Mouse (Mus musculus): ENCODE measurements around the gene Gm10271. TPM values are rescaled to one million over a fixed set of nuclear protein-coding genes. Genes with fewer than 3 reads are reported as not detected.
A peak's percentile ranks its signal among the peaks of the same experiment; 100 is the strongest.

The Gm10271 gene
- polyA plus RNA-seq, 1 experiment from 2014 or later = not detected

- WGBS (ENCODE audit: insufficient replicate concordance) = 75% methylated on average over 5 of the region's 5 CpGs
- no peaks in the 10 kb centered on the region for H3K36me3 ChIP-seq (ENCODE audit: control insufficient read depth, insufficient read depth, low read length)
- H3K9ac ChIP-seq (ENCODE audit: low read depth, low read length) = no peak overlapping the region
- no peak overlapping the region for H3K4me2 ChIP-seq
- no peak overlapping the region for H3K4me3 ChIP-seq (ENCODE audit: low read depth, low read length)
- 0 out of 2 replicates have a peak, but pooled peaks cover 2% of the 10 kb centered on the region for H3K4me1 ChIP-seq (ENCODE audit: control insufficient read depth, insufficient read depth, low read length)
- no peak overlapping the region for H3K27ac ChIP-seq (ENCODE audit: low read depth, low read length)
- H3K9me3 ChIP-seq (replicated peaks; ENCODE audit: control insufficient read depth, low read length) = no peaks in the 10 kb centered on the region
- H3K27me3 ChIP-seq (ENCODE audit: control insufficient read depth, insufficient read depth, low read length) = no peaks in the 10 kb centered on the region
- ATAC-seq (replicated peaks; ENCODE audit: insufficient number of reproducible peaks, low FRiP score, low TSS enrichment) = no peak
Observed at GRCm38 (mm10) chr10:117004695-117005094, 32.3 kb upstream of the Gm10271 start.

GRCm38 (mm10) chr10:117000975-117001374 lies 28.6 kb upstream of the Gm10271 start:
- WGBS (ENCODE audit: insufficient replicate concordance) = 47% methylated on average over 12 of the region's 12 CpGs
- peaks cover 10% of the 10 kb centered on the region for H3K4me1 ChIP-seq (ENCODE audit: control insufficient read depth, insufficient read depth, low read length)
- peak overlapping the region; percentile 9; the same call in 1 of the 2 replicates for H3K4me2 ChIP-seq
- H3K4me3 ChIP-seq (ENCODE audit: low read depth, low read length) = no peak overlapping the region
- no peaks in the 10 kb centered on the region for H3K27me3 ChIP-seq (ENCODE audit: control insufficient read depth, insufficient read depth, low read length)
- no peaks in the 10 kb centered on the region for H3K36me3 ChIP-seq (ENCODE audit: control insufficient read depth, insufficient read depth, low read length)
- H3K27ac ChIP-seq (ENCODE audit: low read depth, low read length) = no peak overlapping the region
- no peaks in the 10 kb centered on the region for H3K9me3 ChIP-seq (replicated peaks; ENCODE audit: control insufficient read depth, low read length)
- H3K9ac ChIP-seq (ENCODE audit: low read depth, low read length) = 0 out of 2 replicates have a peak overlapping the region, but pooled peaks have one; percentile 30
- ATAC-seq (replicated peaks; ENCODE audit: insufficient number of reproducible peaks, low FRiP score, low TSS enrichment) = no peak

DNA sequence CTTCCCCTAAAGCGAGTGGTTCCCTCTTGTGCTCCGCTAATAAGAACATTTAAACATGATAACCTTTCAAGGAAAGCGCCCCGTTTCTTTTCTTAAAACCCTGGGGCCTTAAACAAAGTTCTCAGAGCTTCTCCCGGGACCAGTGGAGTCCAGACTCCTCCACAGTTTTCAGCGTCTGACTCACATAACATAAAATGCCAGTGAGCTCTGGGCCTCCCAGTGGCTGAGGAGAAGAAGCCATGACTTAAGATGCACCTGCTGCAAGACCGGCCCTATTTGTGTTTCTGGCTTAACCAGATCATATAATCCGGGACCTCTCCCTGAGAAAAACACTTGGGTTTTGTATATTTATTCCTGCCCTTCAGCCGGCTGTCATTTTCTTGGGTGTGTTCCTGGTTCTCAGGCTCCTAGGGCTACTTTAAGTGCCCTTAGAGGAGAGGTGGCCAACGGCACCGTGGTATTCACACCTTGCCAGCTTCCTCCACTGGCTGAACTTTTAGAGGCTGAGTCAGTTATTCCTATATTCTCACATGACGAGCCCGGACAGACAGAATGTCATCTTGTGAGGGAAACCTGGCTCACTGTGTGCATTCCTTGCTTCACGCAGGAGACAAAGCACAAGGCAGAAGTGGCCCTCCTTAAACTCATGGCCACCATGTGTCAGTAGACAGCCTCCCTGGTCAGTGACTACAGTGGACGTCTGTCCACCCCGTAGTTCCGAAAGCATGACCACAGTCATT lies 26.5 kb upstream of the Gm10271 start:
- ATAC-seq (replicated peaks; ENCODE audit: insufficient number of reproducible peaks, low FRiP score, low TSS enrichment) = no peak
- Histone ChIP-seq H3K36me3 (ENCODE audit: control insufficient read depth, insufficient read depth, low read length) (no peaks in the 10 kb centered on the region), H3K4me3 (ENCODE audit: low read depth, low read length) (no peak overlapping the region), H3K9ac (ENCODE audit: low read depth, low read length) (no peak overlapping the region), H3K4me2 (no peak overlapping the region), H3K4me1 (ENCODE audit: control insufficient read depth, insufficient read depth, low read length) (peaks cover 14% of the 10 kb centered on the region), H3K27me3 (ENCODE audit: control insufficient read depth, insufficient read depth, low read length) (no peaks in the 10 kb centered on the region), H3K27ac (ENCODE audit: low read depth, low read length) (no peak overlapping the region), H3K9me3 (replicated peaks; ENCODE audit: control insufficient read depth, low read length) (no peaks in the 10 kb centered on the region)
- WGBS (ENCODE audit: insufficient replicate concordance) = 77% methylated on average over 17 of the region's 17 CpGs

DNA sequence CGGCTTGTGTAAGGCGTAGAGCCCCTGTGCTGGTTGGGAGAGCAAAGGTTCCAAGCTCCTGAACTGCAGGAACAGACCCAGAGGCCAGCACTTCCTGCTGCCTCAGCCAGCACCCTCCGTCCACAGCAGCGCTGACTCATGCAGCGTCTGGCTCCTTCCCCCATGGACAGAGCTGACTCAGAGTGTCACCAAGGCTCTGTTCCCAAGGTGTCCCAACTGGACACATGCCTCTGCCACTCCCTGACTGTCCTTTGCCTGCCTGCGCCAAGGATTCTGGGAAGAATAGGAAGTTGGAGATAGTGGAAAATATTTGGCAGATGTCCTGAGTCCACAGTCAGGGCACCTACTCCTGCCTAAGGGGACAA lies 23.8 kb upstream of the Gm10271 start:
- peaks cover 14% of the 10 kb centered on the region for H3K4me1 ChIP-seq (ENCODE audit: control insufficient read depth, insufficient read depth, low read length)
- no peaks in the 10 kb centered on the region for H3K9me3 ChIP-seq (replicated peaks; ENCODE audit: control insufficient read depth, low read length)
- 0 out of 2 replicates have a peak overlapping the region, but pooled peaks have one; percentile 3 for H3K9ac ChIP-seq (ENCODE audit: low read depth, low read length)
- 0 out of 2 replicates have a peak, but pooled peaks have one; percentile 57 for ATAC-seq (replicated peaks; ENCODE audit: insufficient number of reproducible peaks, low FRiP score, low TSS enrichment)
- 37% methylated on average over 6 of the region's 6 CpGs for WGBS (ENCODE audit: insufficient replicate concordance)
- H3K36me3 ChIP-seq (ENCODE audit: control insufficient read depth, insufficient read depth, low read length) = no peaks in the 10 kb centered on the region
- H3K4me2 ChIP-seq = no peak overlapping the region
- H3K27me3 ChIP-seq (ENCODE audit: control insufficient read depth, insufficient read depth, low read length) = no peaks in the 10 kb centered on the region
- no peak overlapping the region for H3K27ac ChIP-seq (ENCODE audit: low read depth, low read length)
- H3K4me3 ChIP-seq (ENCODE audit: low read depth, low read length) = no peak overlapping the region

- Histone ChIP-seq H3K9me3 (replicated peaks; ENCODE audit: control insufficient read depth, low read length) (no peaks in the 10 kb centered on the region), H3K9ac (ENCODE audit: low read depth, low read length) (no peak overlapping the region), H3K36me3 (ENCODE audit: control insufficient read depth, insufficient read depth, low read length) (no peaks in the 10 kb centered on the region), H3K27ac (ENCODE audit: low read depth, low read length) (no peak overlapping the region), H3K4me3 (ENCODE audit: low read depth, low read length) (no peak overlapping the region), H3K4me1 (ENCODE audit: control insufficient read depth, insufficient read depth, low read length) (peaks cover 14% of the 10 kb centered on the region), H3K4me2 (no peak overlapping the region), H3K27me3 (ENCODE audit: control insufficient read depth, insufficient read depth, low read length) (no peaks in the 10 kb centered on the region)
- WGBS (ENCODE audit: insufficient replicate concordance) = 61% methylated on average over 6 of the region's 6 CpGs
- no peak for ATAC-seq (replicated peaks; ENCODE audit: insufficient number of reproducible peaks, low FRiP score, low TSS enrichment)
Observed at GRCm38 (mm10) chr10:116995584-116996235, 23.3 kb upstream of the Gm10271 start.

GRCm38 (mm10) chr10:116995162-116995561 lies 22.8 kb upstream of the Gm10271 start:
- H3K27me3 ChIP-seq (ENCODE audit: control insufficient read depth, insufficient read depth, low read length) = no peaks in the 10 kb centered on the region
- H3K9me3 ChIP-seq (replicated peaks; ENCODE audit: control insufficient read depth, low read length) = no peaks in the 10 kb centered on the region
- no peak overlapping the region for H3K4me3 ChIP-seq (ENCODE audit: low read depth, low read length)
- H3K4me1 ChIP-seq (ENCODE audit: control insufficient read depth, insufficient read depth, low read length) = peaks cover 14% of the 10 kb centered on the region
- 77% methylated on average over 5 of the region's 5 CpGs for WGBS (ENCODE audit: insufficient replicate concordance)
- H3K4me2 ChIP-seq = no peak overlapping the region
- no peak overlapping the region for H3K9ac ChIP-seq (ENCODE audit: low read depth, low read length)
- H3K27ac ChIP-seq (ENCODE audit: low read depth, low read length) = no peak overlapping the region
- no peak for ATAC-seq (replicated peaks; ENCODE audit: insufficient number of reproducible peaks, low FRiP score, low TSS enrichment)
- no peaks in the 10 kb centered on the region for H3K36me3 ChIP-seq (ENCODE audit: control insufficient read depth, insufficient read depth, low read length)

- H3K36me3 ChIP-seq (ENCODE audit: control insufficient read depth, insufficient read depth, low read length) = no peaks in the 10 kb centered on the region
- no peaks in the 10 kb centered on the region for H3K27me3 ChIP-seq (ENCODE audit: control insufficient read depth, insufficient read depth, low read length)
- no peak overlapping the region for H3K4me3 ChIP-seq (ENCODE audit: low read depth, low read length)
- H3K9ac ChIP-seq (ENCODE audit: low read depth, low read length) = no peak overlapping the region
- no peak overlapping the region for H3K27ac ChIP-seq (ENCODE audit: low read depth, low read length)
- H3K9me3 ChIP-seq (replicated peaks; ENCODE audit: control insufficient read depth, low read length) = no peaks in the 10 kb centered on the region
- no peak for ATAC-seq (replicated peaks; ENCODE audit: insufficient number of reproducible peaks, low FRiP score, low TSS enrichment)
- H3K4me2 ChIP-seq = no peak overlapping the region
- WGBS (ENCODE audit: insufficient replicate concordance) = 81% methylated on average over 8 of the region's 8 CpGs
- H3K4me1 ChIP-seq (ENCODE audit: control insufficient read depth, insufficient read depth, low read length) = peaks cover 14% of the 10 kb centered on the region
Observed at GRCm38 (mm10) chr10:116993971-116994370, 21.6 kb upstream of the Gm10271 start.

- Histone ChIP-seq H3K4me2 (peak within 1 kb of the TSS; percentile 35), H3K36me3 (ENCODE audit: control insufficient read depth, insufficient read depth, low read length) (no peaks in the 10 kb centered on the region)
Observed at GRCm38 (mm10) chr10:116986264-116987082, 14.1 kb upstream of the Gm10271 start, which contains the start of gene Best3. TSS of gene Best3 (plus strand) at chr10:116986314.

More at GRCm38 (mm10) chr10:116986264-116987082, 14.1 kb upstream of the Gm10271 start, which contains the start of gene Best3:
- Histone ChIP-seq H3K27me3 (ENCODE audit: control insufficient read depth, insufficient read depth, low read length) (no peaks in the 10 kb centered on the region), H3K4me1 (ENCODE audit: control insufficient read depth, insufficient read depth, low read length) (peaks cover 2% of the 10 kb centered on the region; the same call in 1 of the 2 replicates), H3K27ac (ENCODE audit: low read depth, low read length) (no peak within 1 kb of the TSS), H3K4me3 (ENCODE audit: low read depth, low read length) (no peak within 1 kb of the TSS), H3K9ac (ENCODE audit: low read depth, low read length) (peak within 1 kb of the TSS; percentile 8; the same call in 1 of the 2 replicates), H3K9me3 (replicated peaks; ENCODE audit: control insufficient read depth, low read length) (no peaks in the 10 kb centered on the region)
- no peak for ATAC-seq (replicated peaks; ENCODE audit: insufficient number of reproducible peaks, low FRiP score, low TSS enrichment)
- 49% methylated on average over 21 of the region's 21 CpGs for WGBS (ENCODE audit: insufficient replicate concordance)

All from heart, embryonic 11.5 days (tissue).